Mouse (Mus musculus): ENCODE results near the gene H2afy. TPM values are rescaled to one million over a fixed set of nuclear protein-coding genes. Genes with fewer than 3 reads are reported as not detected.

The H2afy gene
- 97.7 TPM for polyA plus RNA-seq (2014; fragmentation: Illumina TruSeq; extraction: RNeasy Lipid Tissue Mini Kit (QIAGEN cat#74804); ENCODE audit: low read depth, low replicate concordance)

DNA sequence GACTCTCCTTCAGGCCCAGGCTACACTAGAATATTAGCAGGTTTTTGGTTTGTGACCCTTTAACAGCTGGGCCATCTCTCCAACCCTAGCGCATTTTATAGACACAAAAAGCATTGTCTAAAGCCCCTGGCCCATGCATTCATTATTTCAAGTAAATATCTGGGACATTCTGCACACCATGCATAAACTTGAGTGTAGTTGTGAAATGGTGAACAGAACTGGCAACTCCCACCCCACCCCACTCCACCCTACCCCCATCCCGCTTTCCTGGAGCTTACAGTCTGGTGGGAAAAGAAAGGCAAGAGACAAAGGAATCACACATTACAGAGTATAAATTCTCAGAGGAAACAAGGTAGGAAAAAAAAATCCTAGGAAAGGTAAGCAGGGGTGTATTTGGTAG lies at the start of gene H2afy:
Gene H2afy (minus strand): TSS at position 162 of the 400 bp plus-strand sequence.

DNA sequence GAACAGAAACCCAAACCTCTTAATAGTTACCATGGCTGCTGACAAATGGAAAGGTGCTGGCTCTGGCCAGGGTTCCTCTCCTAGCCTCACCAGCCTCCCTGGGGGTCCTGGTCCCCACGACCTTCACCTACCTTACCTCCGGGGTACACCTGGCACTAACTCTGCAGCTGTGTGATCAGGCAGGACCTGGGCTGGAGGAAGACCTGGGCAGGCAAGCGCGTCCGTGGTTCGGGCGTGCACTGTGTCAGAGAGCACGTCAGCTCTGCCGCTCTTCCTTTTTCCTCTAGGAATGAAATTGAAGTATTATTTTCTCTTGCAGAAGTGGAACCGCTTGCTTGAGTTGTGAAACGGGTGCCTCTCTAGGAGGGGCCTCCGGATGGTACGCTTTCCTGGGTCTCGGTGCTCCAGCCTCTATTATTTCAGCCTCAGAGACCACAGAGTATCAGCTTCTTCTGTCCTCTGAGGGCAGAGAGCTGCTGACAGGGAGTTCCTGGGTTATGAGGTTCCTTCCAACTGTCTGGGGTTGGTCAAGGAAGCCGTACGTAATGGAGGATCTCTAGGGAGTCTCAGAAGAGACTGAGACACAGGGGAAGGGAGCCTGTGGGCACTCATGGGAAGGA lies 42.4 kb upstream of the H2afy start, which contains the start of gene Tifab:
Gene Tifab (minus strand): TSS at position 470 of the 620 bp plus-strand sequence.

Other genes with a start within 250 kb of the H2afy start
- gene Tifab, start 42.5 kb upstream of the H2afy start, polyA plus RNA-seq (2014; fragmentation: Illumina TruSeq; extraction: RNeasy Lipid Tissue Mini Kit (QIAGEN cat#74804); ENCODE audit: low read depth, low replicate concordance), result 4.7 TPM
- not detected for gene Neurog1, start 115.8 kb upstream of the H2afy start, polyA plus RNA-seq (2014; fragmentation: Illumina TruSeq; extraction: RNeasy Lipid Tissue Mini Kit (QIAGEN cat#74804); ENCODE audit: low read depth, low replicate concordance)
- gene Cxcl14, start 160.2 kb upstream of the H2afy start, polyA plus RNA-seq (2014; fragmentation: Illumina TruSeq; extraction: RNeasy Lipid Tissue Mini Kit (QIAGEN cat#74804); ENCODE audit: low read depth, low replicate concordance), result 16.6 TPM

All from adipose tissue, adult 10 weeks (tissue).